Mouse (Mus musculus) hindbrain, embryonic 14.5 days (tissue): ENCODE measurements at regions not wholly inside any gene's neighbourhood (a gene's known extent, or its start where the extent isn't known, plus 50 kb on each side); places are given as distances from the start of the nearest gene placed in this dataset.
A peak's percentile ranks its signal among the peaks of the same experiment; 100 is the strongest.

Source experiments
- ATAC-seq: fragments of 200-750 bp; cut with Nextera tagmentation; 2 replicates; pipeline ENCODE4 v1.8.0; 2017; ENCODE audit warnings: moderate number of reproducible peaks, mild to moderate bottlenecking, moderate TSS enrichment, moderate library complexity; ENCODE audit not compliant: low FRiP score
- DNase-seq: peaks from one replicate; pipeline ENCODE4 v3.0.0-alpha.2; 2015; ENCODE audit warnings: low spot score
- H3K27ac ChIP-seq: fragments of 300-500 bp; sonication (generic); 2 replicates; pipeline ENCODE4 v1.5.1; 2014; ENCODE audit warnings: mild to moderate bottlenecking, moderate library complexity
- H3K27me3 ChIP-seq: fragments of 300-500 bp; sonication (generic); 2 replicates; pipeline ENCODE4 v1.6.1; 2014; ENCODE audit warnings: mild to moderate bottlenecking, low read length, mixed read lengths; ENCODE audit not compliant: control insufficient read depth, insufficient read depth
- H3K36me3 ChIP-seq: fragments of 300-500 bp; sonication (generic); replicated peaks from 2 replicates; pipeline ENCODE4 v1.6.1; 2014; ENCODE audit not compliant: control insufficient read depth, insufficient read depth
- H3K4me1 ChIP-seq: fragments of 300-500 bp; sonication (generic); replicated peaks from 2 replicates; pipeline ENCODE4 v1.6.1; 2014; ENCODE audit warnings: antibody characterized with exemption, low read length, mixed read lengths; ENCODE audit not compliant: control insufficient read depth, insufficient read depth
- H3K4me2 ChIP-seq: fragments of 300-500 bp; sonication (generic); replicated peaks from 2 replicates; pipeline ENCODE4 v1.6.1; 2014; ENCODE audit warnings: mild to moderate bottlenecking, moderate library complexity
- H3K4me3 ChIP-seq: fragments of 300-500 bp; sonication (generic); replicated peaks from 2 replicates; pipeline ENCODE4 v1.5.1; 2014; ENCODE audit warnings: mild to moderate bottlenecking, low read length
- H3K9ac ChIP-seq: fragments of 300-500 bp; sonication (generic); 2 replicates; pipeline ENCODE4 v1.6.1; 2014
- H3K9me3 ChIP-seq: fragments of 300-500 bp; sonication (generic); 2 replicates; pipeline ENCODE4 v1.6.1; 2016; ENCODE audit warnings: low read length; ENCODE audit not compliant: control insufficient read depth
- WGBS: fragments of 180-500 bp; shearing (Covaris S2); extraction: QIAGEN DNeasy Blood & Tissue Kit; methylation state at CpG from one replicate; pipeline ENCODE4 v1.1.7; 2014; 5-methylcytosine and 5-hydroxymethylcytosine counted together

- Histone ChIP-seq H3K9me3 (no peaks in the 10 kb centered on the region), H3K4me2 (no peak overlapping the region), H3K4me3 (no peak overlapping the region), H3K27ac (no peak overlapping the region), H3K4me1 (peaks cover 19% of the 10 kb centered on the region), H3K27me3 (no peaks in the 10 kb centered on the region), H3K36me3 (no peaks in the 10 kb centered on the region), H3K9ac (no peak overlapping the region)
- 91% methylated on average over 8 of the region's 8 CpGs for whole genome bisulfite sequencing
- DNase-seq (no peak), ATAC-seq (no peak)
Measured at GRCm38 (mm10) chr3:149087488-149087887, 97.1 kb upstream of the Adgrl2 start.

- Histone ChIP-seq H3K4me1 (peaks cover 19% of the 10 kb centered on the region), H3K27ac (no peak overlapping the region), H3K36me3 (no peaks in the 10 kb centered on the region), H3K4me2 (no peak overlapping the region), H3K27me3 (no peaks in the 10 kb centered on the region), H3K9ac (no peak overlapping the region), H3K4me3 (no peak overlapping the region), H3K9me3 (no peaks in the 10 kb centered on the region)
- WGBS = 84% methylated on average over 5 of the region's 5 CpGs
- ATAC-seq (no peak), DNase-seq (no peak)
Measured at GRCm38 (mm10) chr3:149086704-149087103, 96.3 kb upstream of the Adgrl2 start.

DNA sequence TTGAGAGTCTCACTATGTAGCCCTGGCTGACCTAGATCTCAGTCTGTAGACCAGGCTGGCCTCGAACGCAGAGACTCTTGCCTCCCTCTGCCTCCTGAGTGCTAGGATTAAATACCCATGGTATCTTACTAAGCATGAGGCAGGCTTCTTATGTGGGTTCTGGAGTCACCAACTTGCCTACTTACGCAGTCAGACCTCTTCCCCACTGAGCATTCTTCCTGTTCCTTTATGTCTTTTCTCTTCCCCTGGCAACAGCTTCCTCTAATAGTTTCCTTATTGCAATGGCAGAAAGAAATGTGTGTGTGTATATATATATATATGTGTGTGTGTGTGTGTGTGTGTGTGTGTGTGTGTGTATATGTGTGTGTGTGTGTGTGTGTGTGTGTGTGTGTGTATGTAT is 95.7 kb upstream of the Adgrl2 start:
- no peak overlapping the region for H3K9ac ChIP-seq
- no peaks in the 10 kb centered on the region for H3K9me3 ChIP-seq
- H3K4me3 ChIP-seq = no peak overlapping the region
- DNase-seq = no peak
- H3K4me2 ChIP-seq = no peak overlapping the region
- no peak overlapping the region for H3K27ac ChIP-seq
- no peaks in the 10 kb centered on the region for H3K36me3 ChIP-seq
- H3K27me3 ChIP-seq = no peaks in the 10 kb centered on the region
- H3K4me1 ChIP-seq = peaks cover 19% of the 10 kb centered on the region
- 76% methylated on average over 3 of the region's 3 CpGs for WGBS
- ATAC-seq = no peak

DNA sequence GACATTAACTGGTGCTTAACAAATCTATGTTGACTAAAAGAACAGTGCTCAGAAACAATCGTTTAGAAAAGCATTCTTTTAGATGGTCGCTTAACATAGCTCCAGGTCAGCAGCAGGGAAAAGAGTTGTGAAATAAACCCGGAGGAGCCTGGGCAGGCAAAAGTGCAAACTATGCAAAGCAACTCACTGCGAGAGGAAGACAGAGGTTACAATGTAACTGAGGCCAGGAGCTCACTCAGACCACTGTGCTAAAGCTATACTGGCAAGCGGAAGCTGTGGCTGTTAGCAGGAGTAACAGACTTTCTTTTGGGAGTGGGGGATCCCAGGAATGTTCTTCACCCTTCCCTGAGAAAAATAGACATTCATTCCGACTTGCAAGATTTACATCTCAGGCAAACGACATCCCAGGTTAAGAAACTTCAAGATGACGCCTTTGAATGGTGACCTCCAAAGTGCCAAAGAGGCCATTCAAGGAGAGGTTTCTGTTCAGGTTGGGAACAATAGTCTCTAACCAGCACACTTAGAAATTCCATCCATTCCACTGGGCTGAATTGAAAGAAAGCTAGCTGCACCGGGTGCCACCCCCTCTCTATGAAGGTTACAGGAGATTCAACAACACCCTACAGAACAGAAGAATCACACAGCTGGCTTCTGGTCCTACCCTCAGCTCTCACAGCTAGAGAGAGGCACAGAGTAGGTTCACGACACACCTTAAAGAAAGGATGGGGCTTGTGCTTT is 94.7 kb upstream of the Adgrl2 start:
- no peaks in the 10 kb centered on the region for H3K36me3 ChIP-seq
- ATAC-seq = no peak

GRCm38 (mm10) chr3:149083391-149083790 is 93.0 kb upstream of the Adgrl2 start:
- no peak overlapping the region for H3K9ac ChIP-seq
- H3K9me3 ChIP-seq = no peaks in the 10 kb centered on the region
- ATAC-seq = no peak
- H3K4me1 ChIP-seq = peaks cover 2% of the 10 kb centered on the region
- H3K36me3 ChIP-seq = no peaks in the 10 kb centered on the region
- H3K27me3 ChIP-seq = no peaks in the 10 kb centered on the region
- 74% methylated on average over 11 of the region's 11 CpGs for WGBS
- no peak overlapping the region for H3K27ac ChIP-seq
- H3K4me3 ChIP-seq = no peak overlapping the region
- DNase-seq = no peak
- H3K4me2 ChIP-seq = no peak overlapping the region

More for the DNA sequence above, 94.7 kb upstream of the Adgrl2 start:
- WGBS = 45% methylated on average over 10 of the region's 10 CpGs
- Histone ChIP-seq H3K4me3 (no peak overlapping the region), H3K9ac (no peak overlapping the region), H3K27ac (no peak overlapping the region), H3K9me3 (no peaks in the 10 kb centered on the region), H3K27me3 (no peaks in the 10 kb centered on the region), H3K4me1 (peaks cover 13% of the 10 kb centered on the region), H3K4me2 (no peak overlapping the region)
- DNase-seq = no peak

- DNase-seq = no peak
- Histone ChIP-seq H3K36me3 (no peaks in the 10 kb centered on the region), H3K4me2 (no peak overlapping the region), H3K27me3 (no peaks in the 10 kb centered on the region), H3K9me3 (no peaks in the 10 kb centered on the region), H3K9ac (no peak overlapping the region), H3K27ac (no peak overlapping the region), H3K4me3 (no peak overlapping the region), H3K4me1 (peaks cover 22% of the 10 kb centered on the region)
- ATAC-seq = no peak
- WGBS = 48% methylated on average over 4 of the region's 4 CpGs
Measured at GRCm38 (mm10) chr3:149078881-149079280, 88.5 kb upstream of the Adgrl2 start.

DNA sequence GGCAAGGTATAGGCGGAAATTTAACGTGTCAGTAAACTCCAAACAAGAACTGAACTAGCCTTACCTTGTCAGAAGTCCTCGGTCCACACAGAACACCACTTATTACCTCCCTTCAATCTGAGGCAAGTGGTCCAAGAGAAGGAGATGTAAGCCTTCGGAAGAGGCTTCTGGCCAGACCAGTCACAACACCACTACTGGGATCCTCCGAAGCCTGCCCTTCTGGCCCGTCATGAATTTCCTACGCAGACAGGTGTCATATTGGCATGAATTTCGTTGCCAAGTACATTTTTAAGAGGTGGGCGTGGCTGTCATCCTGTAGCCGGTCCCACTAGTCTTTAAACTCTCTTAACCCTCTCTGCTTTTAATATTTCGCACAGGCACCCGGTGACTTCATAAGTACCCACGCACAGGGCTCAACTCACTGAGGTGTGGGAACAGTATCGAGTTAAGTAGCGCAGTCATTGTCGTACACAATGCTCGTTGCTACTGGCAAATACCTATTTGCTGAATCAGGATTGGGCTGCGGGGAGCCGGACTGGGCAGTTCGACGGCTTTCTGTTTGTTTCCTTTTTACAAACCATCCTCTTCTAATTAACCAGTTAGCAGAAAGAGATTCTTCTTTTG is 86.7 kb upstream of the Adgrl2 start:
- DNase-seq (no peak), ATAC-seq (no peak)
- Histone ChIP-seq H3K27ac (no peak overlapping the region), H3K27me3 (no peaks in the 10 kb centered on the region), H3K36me3 (no peaks in the 10 kb centered on the region), H3K9me3 (no peaks in the 10 kb centered on the region), H3K4me2 (no peak overlapping the region), H3K4me3 (no peak overlapping the region), H3K9ac (no peak overlapping the region), H3K4me1 (peaks cover 22% of the 10 kb centered on the region)
- 75% methylated on average over 21 of the region's 21 CpGs for WGBS

- H3K9me3 ChIP-seq = no peaks in the 10 kb centered on the region
- 26% methylated on average over 5 of the region's 5 CpGs for WGBS
- H3K4me2 ChIP-seq = peak overlapping the region; percentile 41
- H3K9ac ChIP-seq = no peak overlapping the region
- H3K27ac ChIP-seq = peak overlapping the region; percentile 38; the same call in 1 of the 2 replicates
- H3K36me3 ChIP-seq = no peaks in the 10 kb centered on the region
- ATAC-seq = peak; percentile 87
- H3K27me3 ChIP-seq = no peaks in the 10 kb centered on the region
- peaks cover 22% of the 10 kb centered on the region for H3K4me1 ChIP-seq
- peak; percentile 49 for DNase-seq
- no peak overlapping the region for H3K4me3 ChIP-seq
Measured at GRCm38 (mm10) chr3:149075488-149075851, 85.1 kb upstream of the Adgrl2 start.

- H3K27ac ChIP-seq = peak overlapping the region; percentile 32; the same call in 1 of the 2 replicates
- WGBS = 50% methylated on average over 27 of the region's 27 CpGs
- ATAC-seq (peak; percentile 64; the same call in 1 of the 2 replicates), DNase-seq (peak; percentile 34)
- no peaks in the 10 kb centered on the region for H3K36me3 ChIP-seq
- H3K4me3 ChIP-seq = no peak overlapping the region
- H3K9ac ChIP-seq = peak overlapping the region; percentile 20; the same call in 1 of the 2 replicates
- H3K9me3 ChIP-seq = no peaks in the 10 kb centered on the region
- peak overlapping the region; percentile 41 for H3K4me2 ChIP-seq
- H3K4me1 ChIP-seq = peaks cover 22% of the 10 kb centered on the region
- no peaks in the 10 kb centered on the region for H3K27me3 ChIP-seq
Measured at GRCm38 (mm10) chr3:149074658-149075487, 84.5 kb upstream of the Adgrl2 start.
